Mouse (Mus musculus): ENCODE data around the gene Fosb.

The Fosb gene

DNA sequence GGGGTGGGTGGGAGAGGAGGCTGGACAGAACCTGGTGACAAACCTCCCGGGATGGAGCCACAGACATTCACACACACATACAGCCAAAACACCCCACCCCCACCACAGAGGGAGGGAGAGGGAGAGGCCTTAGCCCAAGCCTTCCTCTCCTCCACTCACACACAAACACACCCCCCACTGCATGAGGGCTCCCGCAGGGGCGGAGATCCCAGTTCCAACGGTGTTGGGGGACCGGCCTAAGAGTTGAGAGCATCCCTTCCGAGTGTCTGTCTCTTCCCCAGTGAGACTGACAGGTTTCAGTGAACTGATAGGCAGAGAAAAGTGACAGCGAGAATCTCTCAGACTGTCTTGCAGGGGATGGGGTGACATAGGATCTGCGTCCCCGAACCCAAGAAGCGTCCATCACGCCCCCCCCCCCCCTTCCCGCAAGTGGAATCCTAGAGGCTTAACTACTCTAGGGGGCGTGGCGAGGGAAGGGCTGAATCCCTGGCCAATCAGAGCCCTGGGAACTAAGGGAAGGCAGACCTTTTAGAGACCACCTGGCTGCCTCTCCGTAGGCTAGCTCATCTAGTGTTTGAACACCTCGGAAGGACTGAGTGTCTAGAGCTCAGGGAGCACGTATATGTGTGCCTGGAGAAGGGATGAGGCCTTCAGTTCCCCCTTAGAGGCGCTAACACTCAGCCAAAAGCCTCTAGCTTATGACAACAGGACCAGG lies 2.0 kb downstream of the Fosb start:
- in situ Hi-C loops (cut with MboI, MseI): loop anchor here (5.0 kb wide), 1 partner anchor 34 kb away; the partner anchor contains the start of gene Ercc1

DNA sequence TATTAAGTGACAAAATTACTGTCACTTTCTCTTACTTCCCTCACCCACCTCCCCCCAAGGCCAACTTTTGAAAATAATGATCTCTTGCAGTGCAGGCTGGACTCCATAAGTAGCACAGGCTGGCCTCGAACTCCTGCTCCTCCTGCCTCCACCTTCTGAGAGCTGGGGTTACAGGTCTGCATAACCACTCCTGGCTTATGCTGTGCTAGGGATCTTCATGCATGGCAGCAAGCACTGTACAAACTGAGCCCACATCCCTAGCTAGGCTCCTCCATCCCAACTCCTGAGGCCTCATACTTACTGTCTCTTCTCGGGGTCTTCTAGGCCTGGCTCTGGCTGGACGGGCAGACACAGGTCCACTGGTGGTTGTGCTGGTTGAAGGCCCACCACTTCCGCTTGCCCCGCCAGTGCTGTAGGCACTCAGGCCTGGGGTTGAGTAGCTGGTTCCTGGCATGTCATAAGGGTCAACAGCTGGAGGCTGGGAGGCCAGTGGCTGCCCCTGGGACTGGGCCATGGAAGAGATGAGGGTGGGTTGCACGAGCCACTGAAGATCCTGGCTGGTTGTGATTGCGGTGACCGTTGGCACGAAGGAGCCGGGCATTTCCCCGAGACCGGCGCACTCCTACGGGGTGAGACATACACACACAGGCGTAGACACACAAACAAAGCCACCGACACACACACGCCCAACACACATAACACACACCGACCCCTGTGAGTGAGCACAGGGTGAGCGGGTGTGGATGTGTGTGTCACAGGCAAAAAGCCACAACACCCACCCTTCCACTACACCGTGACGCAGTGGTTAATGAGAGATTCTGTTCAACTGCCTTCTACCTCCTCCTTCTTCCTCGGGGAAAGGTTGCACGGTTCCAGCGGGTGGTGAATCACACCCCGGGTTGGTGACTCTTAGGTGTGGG lies 2.8 kb downstream of the Fosb start:
- in situ Hi-C loops (cut with MboI, MseI): loop anchor here (5.0 kb wide), 1 partner anchor 35 kb away; the partner anchor contains the start of gene Ercc1

DNA sequence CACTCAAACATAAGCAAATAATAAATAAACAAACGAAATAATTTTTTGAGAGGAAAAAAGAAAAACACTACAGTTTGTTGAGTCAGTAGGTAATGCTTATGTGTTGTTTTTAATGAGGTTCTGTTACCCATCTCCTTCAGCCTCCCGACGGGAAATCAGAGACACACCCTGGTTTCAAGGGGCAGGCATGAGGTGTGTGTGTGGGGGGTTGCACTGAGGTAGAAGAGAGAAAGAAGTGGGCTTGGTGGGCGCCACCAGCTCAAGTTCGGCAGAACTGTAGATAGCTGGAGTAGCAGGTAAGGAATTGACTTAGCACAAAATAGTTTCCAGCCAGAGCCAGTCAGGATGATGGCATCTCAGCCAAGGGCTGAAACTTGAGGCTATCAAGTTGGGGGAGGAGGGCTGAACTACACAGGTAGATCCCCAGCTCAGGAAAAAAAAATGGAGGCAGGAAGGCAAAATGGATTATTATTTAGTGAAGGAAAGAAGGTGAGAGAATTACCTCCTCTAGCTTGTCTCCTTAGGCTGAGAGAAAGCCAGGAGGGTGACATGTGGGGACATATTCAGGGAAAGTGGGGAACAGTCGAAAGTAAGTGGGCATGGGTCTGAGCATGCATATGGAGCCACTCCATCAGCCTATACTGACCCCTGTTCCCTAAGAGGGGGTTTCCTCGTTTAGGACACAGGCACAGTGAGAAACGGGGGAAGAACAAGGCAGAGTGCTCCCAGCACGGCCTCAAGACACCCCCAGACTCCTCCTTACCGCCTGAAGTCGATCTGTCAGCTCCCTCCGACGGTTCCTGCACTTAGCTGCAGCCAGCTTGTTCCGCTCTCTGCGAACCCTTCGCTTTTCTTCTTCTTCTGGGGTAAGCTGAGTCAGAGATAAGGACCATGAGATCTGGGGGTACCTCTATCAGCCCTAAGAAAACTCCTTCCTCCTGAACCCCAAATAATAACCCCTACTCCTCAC lies 3.8 kb downstream of the Fosb start:
- in situ Hi-C loops (cut with MboI, MseI): loop anchor here (5.0 kb wide), 1 partner anchor 36 kb away; the partner anchor contains the start of gene Ercc1

DNA sequence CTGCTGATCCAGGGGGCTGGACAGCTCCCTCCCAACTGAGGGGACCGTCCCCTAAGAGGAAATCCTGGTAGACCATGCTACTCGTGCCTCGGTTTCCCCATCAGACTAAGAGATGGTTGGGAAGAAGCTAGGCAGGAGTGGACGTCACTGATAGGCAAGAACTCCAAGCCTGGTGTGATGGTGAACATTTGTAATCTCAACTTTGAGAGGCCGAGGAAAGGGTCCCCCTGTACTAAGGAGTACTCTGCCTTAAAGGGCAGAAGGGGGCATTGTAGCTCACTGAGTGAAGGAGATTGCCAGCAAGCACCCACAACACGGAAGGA lies 4.5 kb downstream of the Fosb start:
- in situ Hi-C loops (cut with MboI, MseI): loop anchor here (5.0 kb wide), 1 partner anchor 37 kb away; the partner anchor contains the start of gene Ercc1

DNA sequence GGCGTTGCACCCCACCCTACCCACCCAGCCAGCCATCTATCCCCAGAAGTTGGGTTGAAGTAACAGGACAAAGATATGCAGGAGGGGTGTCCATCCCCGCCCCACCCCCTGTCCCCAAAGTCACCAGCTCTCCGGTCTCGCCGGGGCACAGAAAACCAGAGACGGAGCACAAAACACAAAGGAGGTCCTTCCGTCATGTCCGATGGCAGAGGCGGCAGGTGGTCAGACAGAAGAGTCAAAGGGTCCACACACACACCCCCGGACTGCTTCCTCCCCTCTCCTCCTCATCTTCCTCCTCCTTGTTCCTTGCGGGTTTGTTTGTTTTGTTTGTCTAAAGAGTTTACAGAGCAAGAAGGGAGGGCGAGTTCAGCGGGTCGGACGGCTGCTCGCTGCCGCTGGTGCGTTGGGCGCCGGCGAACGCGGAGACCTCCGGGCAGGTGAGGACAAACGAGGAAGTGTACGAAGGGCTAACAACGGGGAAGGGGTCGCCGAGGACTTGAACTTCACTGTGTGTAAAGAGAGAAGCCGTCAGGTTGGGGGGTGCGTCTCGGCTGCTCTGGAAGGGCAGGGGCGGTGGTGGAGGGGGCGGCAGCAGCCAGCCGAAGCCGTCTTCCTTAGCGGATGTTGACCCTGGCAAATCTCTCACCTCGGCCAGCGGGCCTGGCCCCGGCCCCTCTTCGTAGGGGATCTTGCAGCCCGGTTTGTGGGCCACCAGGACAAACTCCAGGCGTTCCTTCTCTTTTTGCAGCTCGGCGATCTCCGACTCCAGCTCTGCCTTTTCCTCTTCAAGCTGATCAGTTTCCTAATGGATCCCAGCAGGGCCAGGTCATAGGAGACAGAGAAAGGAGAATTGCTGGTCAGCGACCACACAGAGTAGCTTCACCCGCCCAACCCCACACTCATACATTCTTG lies 5.1 kb downstream of the Fosb start:
- in situ Hi-C loops (cut with MboI, MseI): loop anchor here (5.0 kb wide), 1 partner anchor 38 kb away; the partner anchor contains the start of gene Ercc1

DNA sequence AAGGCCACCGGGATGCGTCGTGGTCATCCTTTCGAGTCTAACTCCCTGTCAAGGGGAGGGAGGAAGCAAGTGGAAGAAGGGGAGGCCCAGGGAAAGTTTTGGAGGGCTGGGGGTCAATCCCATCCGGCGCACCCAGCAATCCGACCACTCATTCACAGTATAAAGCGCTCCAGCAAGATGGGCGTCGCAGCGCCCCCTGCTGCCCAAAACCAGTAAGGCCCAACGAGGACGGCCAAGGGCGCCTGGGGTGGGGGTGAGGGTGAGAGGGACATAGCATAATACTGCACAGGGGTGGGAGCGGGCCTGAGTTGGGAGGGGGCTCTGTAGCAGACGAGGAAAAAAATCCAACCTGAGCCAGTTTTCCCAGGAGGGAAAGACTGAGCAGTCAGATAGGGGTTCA lies 6.1 kb downstream of the Fosb start:
- in situ Hi-C loops (cut with MboI, MseI): no loop called here

DNA sequence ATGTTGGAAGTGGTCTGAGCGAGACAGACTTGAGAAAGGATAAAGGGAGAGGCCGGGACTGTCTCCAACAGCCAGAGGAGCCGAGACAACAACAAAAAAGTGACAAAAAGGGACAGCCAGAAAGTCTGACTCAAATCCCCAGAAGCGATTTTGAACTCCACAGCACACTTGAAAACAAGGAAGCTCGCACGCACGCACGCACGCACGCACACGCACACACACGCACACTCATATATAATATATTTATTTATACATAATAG lies 6.9 kb downstream of the Fosb start:
- in situ Hi-C loops (cut with MboI, MseI): no loop called here

DNA sequence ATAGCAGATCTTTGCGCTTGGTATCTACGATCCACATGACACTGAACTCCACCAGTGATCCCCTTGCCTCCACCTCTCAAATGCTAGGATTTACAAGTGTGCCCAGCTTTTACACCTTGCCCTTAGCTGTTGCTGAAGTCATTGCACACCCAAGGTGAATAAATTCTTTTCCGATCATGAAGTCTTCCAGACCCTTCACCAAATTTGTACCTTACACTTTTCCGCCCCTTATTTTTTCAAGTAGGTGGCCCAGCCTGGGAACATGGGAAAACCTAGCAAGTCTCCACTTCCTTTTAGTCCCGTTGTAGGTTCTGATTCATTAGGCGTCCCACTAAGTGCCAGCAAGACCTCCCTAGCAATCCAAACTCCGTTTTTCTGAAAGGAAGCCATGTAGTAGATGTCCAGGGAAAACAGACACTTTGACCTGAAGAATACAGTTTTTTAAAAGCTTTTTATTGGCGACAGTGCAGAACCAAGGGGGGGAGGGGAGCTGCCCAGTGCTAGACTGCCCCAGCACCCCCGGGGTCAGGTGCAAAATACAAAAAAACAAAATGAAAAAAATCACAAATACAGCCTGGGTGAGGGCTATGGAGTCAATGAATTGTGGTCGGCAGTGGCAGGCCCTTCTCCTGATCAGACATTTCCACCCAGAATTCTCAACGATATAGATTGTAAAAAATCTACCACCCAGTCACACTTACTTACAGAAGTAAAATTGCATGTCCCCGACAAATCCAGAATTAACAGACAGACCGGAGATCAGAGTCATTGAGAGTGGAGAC lies 7.4 kb downstream of the Fosb start:
- in situ Hi-C loops (cut with MboI, MseI): no loop called here

DNA sequence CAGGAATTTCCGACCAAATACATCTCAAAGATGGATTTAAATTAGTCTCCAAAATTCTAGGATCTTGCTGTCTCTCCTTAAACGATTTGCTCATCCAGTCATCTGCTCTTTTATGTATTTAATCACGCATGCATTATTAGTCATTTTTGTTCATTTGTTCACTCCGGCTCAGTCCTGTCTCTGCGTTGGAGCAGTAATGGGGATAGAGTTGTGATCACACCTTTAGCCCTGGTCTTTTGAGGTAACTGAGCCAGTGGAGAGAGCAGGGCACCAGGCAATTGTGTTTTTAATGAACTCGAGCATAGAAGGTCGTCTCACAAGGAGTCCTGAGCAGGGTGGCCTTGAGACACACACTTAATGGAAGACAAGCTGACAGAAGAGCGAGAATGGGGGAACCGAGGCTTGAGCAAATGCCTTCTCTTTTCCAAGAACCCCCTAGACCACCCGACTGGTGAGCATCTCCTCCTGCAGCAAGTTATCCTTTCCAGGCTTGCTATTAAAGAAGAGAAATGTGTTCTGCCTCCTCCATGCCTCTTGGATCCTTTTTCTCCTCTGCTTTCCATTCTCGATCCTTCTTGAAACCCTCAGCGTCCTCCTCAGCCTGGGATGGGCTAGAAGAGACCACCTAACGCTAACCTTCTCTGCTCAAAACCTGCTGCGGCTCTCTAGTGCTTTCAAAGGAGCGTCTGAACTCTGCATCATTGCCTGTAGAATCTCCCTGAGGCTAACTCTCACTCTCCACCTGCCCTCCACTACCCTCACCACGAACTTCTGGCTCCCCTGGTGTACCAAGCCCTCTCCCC lies 8.2 kb downstream of the Fosb start:
- in situ Hi-C loops (cut with MboI, MseI): no loop called here

DNA sequence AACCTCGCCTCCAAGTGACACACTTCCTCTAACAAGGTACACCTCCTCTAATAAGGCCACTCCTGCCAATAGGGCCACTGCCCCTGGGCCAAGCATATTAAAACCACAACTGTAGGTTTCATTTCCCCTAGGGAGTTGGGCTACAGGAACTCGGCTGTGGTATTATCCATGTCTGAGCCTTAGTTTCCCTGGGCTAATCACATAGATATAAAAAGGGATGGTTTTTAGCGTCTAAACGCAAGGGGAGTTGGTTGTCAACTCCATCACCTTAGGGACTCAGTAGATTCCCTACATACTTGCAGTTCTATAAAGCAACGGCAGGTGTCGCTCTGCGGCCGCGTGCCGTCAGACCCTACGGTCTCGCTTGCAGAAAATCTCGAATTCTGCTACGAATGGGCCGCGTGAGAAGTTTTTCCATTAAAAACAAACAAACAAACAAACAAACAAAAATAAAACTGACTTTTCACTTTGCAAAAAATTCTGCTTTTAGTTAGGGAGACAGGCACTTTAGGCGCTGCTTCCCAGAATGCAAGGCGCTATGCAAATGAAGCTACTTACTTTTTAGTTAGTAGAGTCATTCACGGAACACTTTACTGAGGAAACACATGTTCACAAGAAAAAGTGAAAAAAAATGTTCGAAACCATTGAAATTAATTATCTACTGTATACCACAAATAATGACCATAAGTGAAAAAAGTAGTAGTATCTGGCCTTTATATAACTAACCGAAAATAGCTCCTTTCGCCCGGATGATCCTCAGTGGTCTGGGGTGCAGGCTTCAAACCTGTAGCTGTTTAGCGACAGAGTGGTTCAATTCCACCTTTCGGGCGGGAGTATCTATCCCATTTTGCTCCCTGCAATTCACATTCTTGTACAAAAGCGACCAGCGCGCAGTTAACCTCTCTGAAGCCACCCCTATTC lies 9.1 kb downstream of the Fosb start:
- in situ Hi-C loops (cut with MboI, MseI): no loop called here

DNA sequence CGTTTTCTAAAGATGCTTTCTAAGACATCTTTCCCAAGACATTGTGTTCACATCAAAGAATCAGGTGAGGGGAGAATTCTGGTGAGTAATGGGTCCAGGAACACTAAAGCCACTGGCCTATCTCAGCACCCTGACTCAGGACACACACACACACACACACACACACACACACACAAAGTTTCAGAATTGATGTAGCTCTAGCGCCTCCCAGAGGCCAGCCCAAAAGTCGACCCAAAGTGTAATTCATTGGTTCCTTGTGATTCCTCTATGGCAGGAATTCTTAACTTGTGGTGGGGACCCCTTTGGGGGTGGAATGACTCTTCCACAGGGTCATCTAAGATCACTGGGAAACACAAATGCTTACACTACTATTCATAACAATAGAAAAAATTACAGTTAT lies 10.7 kb downstream of the Fosb start:
- in situ Hi-C loops (cut with MboI, MseI): no loop called here

DNA sequence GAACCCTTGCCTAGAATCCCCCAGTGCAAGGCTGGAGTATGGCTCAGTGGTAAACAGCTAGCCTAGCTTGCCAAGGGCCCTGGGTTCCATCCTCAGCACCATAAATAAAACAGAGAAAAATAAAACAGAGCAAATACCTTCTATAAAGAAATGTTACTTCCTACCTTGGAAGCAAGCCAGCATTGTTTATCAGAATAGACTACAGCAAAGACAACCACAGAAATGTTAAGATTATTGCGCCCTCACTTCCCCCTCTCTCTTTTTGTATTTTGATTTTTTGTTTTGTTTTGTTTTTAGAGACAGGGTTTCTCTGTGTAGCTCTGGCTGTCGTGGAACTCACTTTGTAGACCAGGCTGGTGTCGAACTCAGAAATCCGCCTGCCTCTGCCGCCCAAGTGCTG lies 12.1 kb downstream of the Fosb start:
- in situ Hi-C loops (cut with MboI, MseI): no loop called here

DNA sequence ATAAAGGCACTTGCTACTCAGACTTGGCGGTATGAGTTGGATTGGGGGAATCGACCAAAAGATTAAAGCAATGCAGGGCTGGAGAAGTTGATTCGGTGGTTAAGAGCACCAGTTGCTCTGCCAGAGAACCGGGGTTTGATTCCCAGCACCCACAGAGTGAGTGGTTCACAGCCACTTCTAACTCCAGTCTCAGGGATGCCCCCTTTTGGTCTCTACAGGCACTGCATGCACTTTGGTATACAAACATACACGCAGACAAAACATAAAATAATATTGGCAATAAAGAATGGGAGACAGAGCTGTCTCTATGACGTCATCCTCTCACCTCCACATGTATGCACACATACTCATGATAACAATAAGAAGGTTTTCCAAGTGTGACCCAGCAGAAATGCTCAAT lies 12.8 kb downstream of the Fosb start:
- in situ Hi-C loops (cut with MboI, MseI): no loop called here

DNA sequence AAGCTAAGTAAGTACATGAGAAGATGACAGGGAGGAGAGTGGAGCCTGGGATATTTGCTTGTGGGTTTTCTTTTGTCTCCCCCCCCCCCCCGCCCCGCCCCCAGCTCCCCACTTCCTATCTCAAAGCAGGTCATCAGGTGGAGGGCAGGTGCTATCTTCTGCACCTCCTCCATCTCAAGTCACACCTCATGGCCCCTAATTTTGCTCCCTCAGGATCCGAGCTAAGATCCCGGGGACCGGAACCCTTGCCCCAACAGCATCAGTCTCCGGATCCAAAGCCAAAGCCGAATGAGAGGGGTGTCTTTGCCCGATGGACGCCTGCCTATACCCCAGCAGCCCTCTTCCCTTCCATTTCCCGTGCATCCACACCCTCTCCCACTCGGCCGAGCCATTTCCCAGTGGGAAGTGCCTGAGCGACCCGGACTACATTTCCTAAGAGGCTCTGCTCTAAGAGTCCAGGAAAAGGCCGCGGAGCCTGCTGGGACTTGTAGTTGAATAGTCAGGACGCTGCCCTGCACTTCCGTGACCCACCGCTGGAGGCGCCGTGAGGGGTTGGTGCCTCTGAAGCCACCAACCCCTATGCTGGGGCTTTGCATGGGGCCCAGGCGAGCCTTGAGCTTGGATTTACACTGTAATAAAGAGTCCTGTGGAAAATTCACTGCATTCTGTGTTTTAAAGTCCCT lies 14.2 kb downstream of the Fosb start:
- in situ Hi-C loops (cut with MboI, MseI): no loop called here

DNA sequence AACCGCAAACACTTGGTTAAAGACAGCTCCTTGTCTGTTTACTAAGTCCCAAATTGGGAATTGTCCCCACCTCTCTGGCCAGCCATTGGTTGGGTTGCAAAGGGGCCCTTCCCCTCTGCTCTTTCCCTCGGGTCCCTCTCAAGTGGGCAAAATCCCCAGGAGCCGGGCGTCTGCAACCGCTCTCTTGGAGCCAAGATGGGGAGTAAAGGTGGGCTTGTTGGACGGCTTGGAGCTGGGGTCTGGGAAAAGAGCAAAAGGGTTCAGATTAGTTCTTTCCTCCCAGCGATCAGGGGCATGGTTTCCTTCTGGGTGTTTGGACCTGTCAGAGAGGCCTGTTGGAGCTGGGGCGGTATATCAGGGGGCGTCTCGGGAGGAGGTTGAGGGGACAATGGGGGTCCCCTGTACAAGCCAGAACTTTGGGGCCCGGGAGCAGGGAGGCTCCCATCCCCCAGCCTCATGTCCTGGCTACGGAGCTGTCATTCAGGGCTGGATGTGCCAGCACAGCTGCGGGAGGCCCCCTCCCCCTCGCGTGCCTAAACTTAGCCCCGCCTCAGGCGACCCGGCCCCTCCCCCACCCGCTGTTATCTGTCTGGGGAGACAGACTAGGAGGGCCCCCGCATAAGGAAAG lies 18.8 kb downstream of the Fosb start:
- in situ Hi-C loops (cut with MboI, MseI): no loop called here

DNA sequence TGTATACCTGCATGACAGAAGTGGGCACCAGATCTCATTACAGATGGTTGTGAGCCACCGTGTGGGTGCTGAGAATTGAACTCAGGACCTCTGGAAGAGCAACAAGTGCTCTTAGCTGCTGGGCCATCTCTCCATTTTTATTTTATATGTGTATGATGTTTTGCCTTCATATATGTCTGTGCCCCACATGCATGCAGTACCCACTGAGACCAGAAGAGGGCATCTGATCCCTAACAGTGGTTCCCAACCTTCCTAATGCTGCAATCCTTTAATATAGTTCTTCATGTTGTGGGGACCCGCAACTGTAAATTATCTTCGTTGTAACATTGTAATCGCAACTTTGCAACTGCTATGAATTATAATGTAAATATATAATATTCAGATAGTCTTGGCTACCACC lies 25.1 kb downstream of the Fosb start:
- in situ Hi-C loops (cut with MboI, MseI): loop anchor here (5.0 kb wide), 2 partner anchors 52 to 107 kb away; partner anchors contain the start of gene Eml2

DNA sequence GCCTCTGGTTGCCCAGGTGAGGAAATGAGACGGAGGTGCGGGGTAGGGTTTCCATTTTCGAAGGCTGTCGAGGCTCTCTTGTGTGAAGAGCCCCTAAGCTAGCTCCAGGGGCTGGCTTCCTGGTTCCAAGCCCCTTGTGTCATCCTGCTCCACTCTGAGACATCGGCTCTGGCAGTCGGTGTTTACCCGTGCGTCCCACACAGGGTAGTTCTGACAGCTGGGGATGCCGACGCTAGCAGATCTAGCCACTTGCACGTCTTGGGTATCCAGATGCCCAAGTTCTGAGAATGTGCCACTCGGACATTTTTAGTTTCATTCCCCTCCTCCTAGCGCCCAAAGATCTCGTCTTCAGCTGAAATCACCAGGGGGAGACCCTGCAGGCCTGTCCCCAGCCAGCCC lies 26.4 kb downstream of the Fosb start:
- in situ Hi-C loops (cut with MboI, MseI): loop anchor here (5.0 kb wide), 2 partner anchors 51 to 106 kb away; partner anchors contain the start of gene Eml2
